Mouse (Mus musculus): Measurements from ENCODE around the gene Prtn3.

Gene Prtn3

GRCm38 (mm10) chr10:79874290-79874862 lies at the start of gene Prtn3, which contains the start of gene Plppr3:
TSS of gene Prtn3 (plus strand) at chr10:79874476.
TSS of gene Plppr3 (minus strand) at chr10:79874634.
- peak; percentile 76 for DNase-seq (ENCODE audit: low spot score in 2 of 2)

GRCm38 (mm10) chr10:79831583-79831982 lies 42.7 kb upstream of the Prtn3 start:
- DNase-seq (ENCODE audit: low spot score in 2 of 2): peak in 1 of 2 experiments; percentile 22

- peak in 1 of 2 experiments; percentile 35 for DNase-seq (ENCODE audit: low spot score in 2 of 2)
Observed at GRCm38 (mm10) chr10:79832026-79832785, 42.1 kb upstream of the Prtn3 start.

- DNase-seq (ENCODE audit: low spot score in 2 of 2): no peak
Observed at GRCm38 (mm10) chr10:79832786-79833181, 41.5 kb upstream of the Prtn3 start.

- peak in 1 of 2 experiments; percentile 85 for DNase-seq (ENCODE audit: low spot score in 2 of 2)
Observed at GRCm38 (mm10) chr10:79834769-79835398, 39.4 kb upstream of the Prtn3 start.

- no peak for DNase-seq (ENCODE audit: low spot score in 2 of 2)
Observed at GRCm38 (mm10) chr10:79836918-79837317, 37.4 kb upstream of the Prtn3 start.

- peak in 1 of 2 experiments; percentile 19 for DNase-seq (ENCODE audit: low spot score in 2 of 2)
Observed at GRCm38 (mm10) chr10:79838151-79838550, 36.1 kb upstream of the Prtn3 start.

- DNase-seq (ENCODE audit: low spot score in 2 of 2): no peak
Observed at GRCm38 (mm10) chr10:79840091-79840490, 34.2 kb upstream of the Prtn3 start.

- peak; percentile 79 to 90 for DNase-seq (ENCODE audit: low spot score in 2 of 2)
Observed at GRCm38 (mm10) chr10:79840644-79841551, 33.4 kb upstream of the Prtn3 start.

- no peak for DNase-seq (ENCODE audit: low spot score in 2 of 2)
Observed at GRCm38 (mm10) chr10:79842322-79842721, 32.0 kb upstream of the Prtn3 start.

GRCm38 (mm10) chr10:79843476-79843875 lies 30.8 kb upstream of the Prtn3 start:
- DNase-seq (ENCODE audit: low spot score in 2 of 2): peak in 1 of 2 experiments; percentile 46

- DNase-seq (ENCODE audit: low spot score in 2 of 2): no peak
Observed at GRCm38 (mm10) chr10:79846553-79846952, 27.7 kb upstream of the Prtn3 start.

- DNase-seq (ENCODE audit: low spot score in 2 of 2): peak in 1 of 2 experiments; percentile 21
Observed at GRCm38 (mm10) chr10:79849941-79850628, 24.2 kb upstream of the Prtn3 start.

GRCm38 (mm10) chr10:79851653-79852052 lies 22.6 kb upstream of the Prtn3 start:
- peak in 1 of 2 experiments; percentile 19 for DNase-seq (ENCODE audit: low spot score in 2 of 2)

GRCm38 (mm10) chr10:79852107-79852789 lies 22.0 kb upstream of the Prtn3 start:
- DNase-seq (ENCODE audit: low spot score in 2 of 2): peak; percentile 26 to 40

- DNase-seq (ENCODE audit: low spot score in 2 of 2): no peak
Observed at GRCm38 (mm10) chr10:79852827-79853226, 21.4 kb upstream of the Prtn3 start.

- DNase-seq (ENCODE audit: low spot score in 2 of 2): peak; percentile 94 to 95
Observed at GRCm38 (mm10) chr10:79853392-79853791, 20.9 kb upstream of the Prtn3 start.

- DNase-seq (ENCODE audit: low spot score in 2 of 2): peak; percentile 100
Observed at GRCm38 (mm10) chr10:79853860-79854795, 20.1 kb upstream of the Prtn3 start, which contains the start of gene Ptbp1. TSS of gene Ptbp1 (plus strand) at chr10:79854427.

Measured in right cerebral cortex, postnatal 10 days (tissue).